Mouse (Mus musculus) stomach, adult 2 months (tissue): Measurements from ENCODE around the gene Psmd7. TPM values are rescaled to one million over a fixed set of nuclear protein-coding genes. Genes with fewer than 3 reads are reported as not detected.

Experiments used
- polyA plus RNA-seq: library from polyadenylated mRNA; depleted of rRNA; stranded (reverse); fragments of >200 nt; gene quantifications from 2 replicates; pipeline ENCODE4 v1.2.3, GENCODE M21; 2012; rRNA removed

Gene Psmd7
- polyA plus RNA-seq = 15.5 and 17.4 TPM in 2 replicates

DNA sequence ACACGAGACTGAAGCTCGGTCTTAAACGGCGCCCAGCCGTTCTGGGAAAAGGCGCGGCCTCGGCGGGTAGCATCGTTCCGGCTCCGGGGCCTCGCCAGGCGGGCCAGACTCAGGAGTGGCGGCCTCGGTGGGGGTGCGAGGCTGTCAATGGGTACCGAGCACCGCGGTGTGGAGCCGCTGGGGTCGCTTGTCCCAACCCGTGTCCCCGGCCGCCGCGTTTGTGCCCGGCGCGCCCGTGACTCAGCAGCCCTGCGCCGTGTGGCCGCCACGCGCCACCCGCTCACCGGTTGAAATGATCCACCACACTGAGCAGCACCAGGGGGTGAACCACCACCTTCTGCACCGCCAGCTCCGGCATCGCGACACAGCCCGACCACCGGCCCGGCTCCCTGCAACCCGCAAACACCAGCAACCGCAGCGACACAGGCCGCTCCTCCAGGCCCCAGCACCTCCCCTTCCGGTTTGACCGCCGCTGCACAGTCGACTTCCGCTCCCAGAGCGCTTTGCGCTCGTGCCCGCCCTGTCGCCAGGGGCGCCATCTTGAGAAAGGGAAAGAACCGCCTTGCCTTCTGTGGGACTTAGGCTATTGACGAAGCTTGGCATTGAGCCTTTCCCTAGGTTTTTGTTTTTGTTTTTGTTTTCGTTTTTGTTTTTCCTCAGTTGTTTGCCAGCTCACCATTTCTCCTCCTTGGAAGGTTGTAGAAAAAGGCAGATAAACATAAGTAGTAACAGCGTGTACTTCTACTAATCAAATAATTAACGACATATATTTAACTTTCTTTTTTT, at the start of gene Psmd7:
TSS of gene Psmd7 (minus strand) at position 470 of the 786 bp plus-strand sequence.

Other genes starting within 250 kb of the Psmd7 start
- 103 and 199 TPM in 2 replicates for gene Nqo1, start 185.3 kb downstream of the Psmd7 start, polyA plus RNA-seq
- 9.3 and 11.5 TPM in 2 replicates for gene Nob1, start 163.4 kb downstream of the Psmd7 start, polyA plus RNA-seq
- 15.1 and 16.3 TPM in 2 replicates for gene Wwp2, start 152.1 kb downstream of the Psmd7 start, polyA plus RNA-seq